Mouse (Mus musculus) neutrophil, adult 65 days (primary cell): Measurements from ENCODE around the gene Gdnf. TPM values are rescaled to one million over a fixed set of nuclear protein-coding genes. Genes with fewer than 3 reads are reported as not detected.

ENCODE experiments used
- total RNA-seq: library from RNA; stranded (reverse); gene quantifications from 2 replicates; pipeline ENCODE4 v1.2.4, GENCODE M21; 2023

The Gdnf gene
- total RNA-seq, result not detected in 2 replicates

GRCm38 (mm10) chr15:7810556-7811252, at the start of gene Gdnf:
Gene Gdnf (plus strand): TSS chr15:7810846.

